Mouse (Mus musculus) left cerebral cortex, adult 8-10 months (tissue): ENCODE measurements at regions not wholly inside any gene's neighbourhood (a gene's known extent, or its start where the extent isn't known, plus 50 kb on each side); places are given as distances from the start of the nearest gene placed in this dataset.

Source experiments
- DNase-seq, 2 experiments: peaks; one replicate each; pipeline ENCODE4 v3.0.0; 2022; ENCODE audit warnings: low spot score in 2 of 2

DNA sequence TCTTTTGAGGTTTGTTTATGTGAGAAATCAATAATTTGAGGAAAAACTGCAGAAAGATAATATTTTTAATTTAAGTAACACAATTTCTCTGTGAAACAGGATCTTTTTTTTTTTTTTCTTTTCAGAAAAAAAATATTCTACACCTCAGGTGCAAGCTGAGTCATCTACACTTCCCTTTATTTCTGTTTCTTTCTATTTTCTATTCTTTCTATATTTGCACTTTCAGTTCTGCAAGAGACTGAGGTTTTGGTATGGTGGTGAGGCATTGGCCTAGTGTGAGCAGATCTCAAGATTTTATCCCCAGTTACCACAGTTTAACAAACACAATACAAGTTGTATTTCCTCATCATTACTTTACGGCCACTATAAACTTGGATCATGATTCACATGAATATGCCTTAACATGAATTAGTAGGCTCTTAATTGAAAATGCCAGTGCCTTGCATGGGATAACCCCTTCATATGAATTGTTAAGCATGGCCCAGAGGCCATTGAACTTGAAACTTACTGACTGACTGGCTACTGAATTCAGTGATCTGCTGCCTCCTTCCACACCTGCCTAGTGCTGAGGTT is 1278.1 kb downstream of the Stim2 start:
- no peak for DNase-seq

- peak in 1 of 2 experiments; percentile 11 for DNase-seq
Measured at GRCm38 (mm10) chr5:55293301-55293700, 1295.0 kb downstream of the Stim2 start.

DNA sequence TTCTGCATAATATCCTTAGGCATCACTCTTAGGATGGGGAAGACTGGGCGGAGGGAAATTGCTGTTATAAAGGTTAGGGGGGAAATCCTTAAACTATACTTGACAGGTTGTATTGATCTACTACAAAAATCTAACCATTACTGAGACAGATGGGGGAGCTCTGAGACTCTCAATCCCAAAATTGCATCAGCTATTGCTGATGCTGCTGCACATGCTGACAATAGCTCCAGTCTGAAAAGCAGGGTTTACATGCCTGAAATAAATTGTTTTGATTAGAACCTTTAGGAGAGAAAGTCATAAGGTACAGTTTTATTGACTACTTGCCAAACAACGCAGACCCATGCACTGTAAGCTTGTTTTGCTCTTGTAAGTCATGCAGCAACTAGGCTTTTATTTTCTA is 1295.7 kb downstream of the Stim2 start:
- DNase-seq: no peak

DNA sequence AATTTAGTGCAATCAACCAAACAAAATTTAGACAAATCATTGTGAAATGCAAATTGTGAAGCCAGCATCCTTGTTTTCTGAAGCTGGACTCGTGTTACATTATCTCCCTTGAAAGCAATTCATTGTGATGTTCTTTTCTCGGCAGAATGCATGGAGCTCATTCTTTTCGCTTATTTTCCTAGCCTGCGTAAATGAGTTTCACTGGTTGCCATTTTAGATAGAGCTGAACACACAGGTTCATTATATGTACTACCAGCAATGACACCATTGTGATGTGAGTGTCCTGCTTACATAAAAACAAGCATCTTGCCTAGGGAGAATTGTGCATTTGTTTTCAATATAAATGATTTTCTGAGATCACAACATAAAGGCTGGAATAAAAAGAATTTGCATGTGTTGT is 1296.5 kb downstream of the Stim2 start:
- DNase-seq: no peak

GRCm38 (mm10) chr5:55301538-55301937 is 1303.2 kb downstream of the Stim2 start:
- DNase-seq: no peak

DNA sequence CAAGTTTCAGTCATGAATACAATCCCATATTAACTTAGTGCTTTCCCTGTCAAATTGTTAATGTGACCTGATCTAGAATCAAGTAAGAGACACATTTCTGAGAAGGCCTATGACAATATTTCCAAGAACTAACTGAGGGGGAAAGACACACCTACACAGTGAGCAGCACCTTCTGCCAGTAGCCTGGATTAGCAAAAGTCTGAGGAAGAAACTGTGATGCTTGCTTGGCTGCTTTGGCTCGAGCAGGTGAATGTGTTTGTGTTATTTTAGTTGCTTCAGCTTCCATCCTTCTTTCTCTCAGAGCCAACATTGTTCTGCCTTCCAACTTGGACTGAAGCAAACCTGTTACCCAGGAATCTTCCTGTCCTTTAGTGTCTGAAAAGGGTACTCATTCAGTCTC is 1347.7 kb downstream of the Stim2 start:
- DNase-seq: peak in 1 of 2 experiments; percentile 14

DNA sequence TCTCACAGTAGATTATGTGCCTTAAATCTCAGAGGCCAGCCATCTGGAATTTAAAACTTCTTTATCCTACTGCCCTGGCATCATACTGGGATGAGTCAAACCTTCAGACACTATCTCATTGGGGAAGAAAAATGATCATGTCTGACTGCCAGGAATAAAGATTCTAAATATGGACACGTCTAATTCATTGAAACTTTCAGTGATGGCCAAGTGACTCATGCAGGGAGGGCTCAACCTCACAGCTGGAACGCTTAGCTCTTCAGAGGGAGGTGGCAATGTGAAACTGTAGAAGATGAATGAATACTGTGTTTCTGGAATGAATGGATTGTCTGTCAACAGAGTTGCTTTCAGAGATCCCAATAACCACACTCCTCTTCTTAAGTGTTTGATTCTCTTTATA is 1357.2 kb downstream of the Stim2 start:
- DNase-seq: peak in 1 of 2 experiments; percentile 8

DNA sequence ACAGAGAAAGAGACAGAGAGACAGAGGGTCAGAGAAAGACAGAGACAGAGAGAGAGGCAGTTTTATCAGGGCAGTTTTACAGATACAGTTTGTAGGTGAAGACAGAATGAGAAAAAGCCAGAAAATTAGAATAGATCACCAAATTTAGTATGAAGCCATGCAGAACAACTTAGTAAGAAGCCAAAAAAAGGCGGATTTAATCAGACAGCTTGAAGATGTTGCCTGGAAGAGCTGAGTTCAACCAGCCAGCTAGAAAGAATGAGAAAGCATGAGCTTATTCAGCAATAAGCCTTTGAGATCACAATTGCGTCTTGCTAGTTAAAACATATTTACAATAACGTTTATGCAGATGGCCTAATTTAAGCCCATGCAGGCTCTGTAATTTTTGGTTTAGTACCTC is 1376.0 kb downstream of the Stim2 start:
- no peak for DNase-seq

- no peak for DNase-seq
Measured at GRCm38 (mm10) chr5:55390846-55391245, 1392.5 kb downstream of the Stim2 start.

DNA sequence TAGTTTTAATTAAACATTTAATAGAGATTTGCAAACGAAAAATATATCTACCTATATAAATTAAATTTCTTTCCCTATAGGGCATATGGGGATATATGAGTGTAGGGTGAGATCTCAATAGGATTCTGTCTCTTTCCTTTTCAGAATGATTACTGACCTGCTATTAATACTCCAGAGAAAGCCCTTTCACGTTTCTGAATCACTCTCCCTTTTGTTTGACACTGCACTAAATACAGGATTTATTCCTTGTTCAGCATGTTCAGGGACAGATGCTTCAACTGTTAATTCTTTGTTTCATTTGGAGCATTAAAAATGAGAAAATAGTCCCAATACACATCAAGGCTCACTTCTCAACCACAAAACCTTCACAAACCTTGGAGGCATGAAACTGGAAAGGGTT is 1397.7 kb downstream of the Stim2 start:
- no peak for DNase-seq

- peak in 1 of 2 experiments; percentile 37 for DNase-seq
Measured at GRCm38 (mm10) chr5:55416146-55416545, 1417.8 kb downstream of the Stim2 start.

DNA sequence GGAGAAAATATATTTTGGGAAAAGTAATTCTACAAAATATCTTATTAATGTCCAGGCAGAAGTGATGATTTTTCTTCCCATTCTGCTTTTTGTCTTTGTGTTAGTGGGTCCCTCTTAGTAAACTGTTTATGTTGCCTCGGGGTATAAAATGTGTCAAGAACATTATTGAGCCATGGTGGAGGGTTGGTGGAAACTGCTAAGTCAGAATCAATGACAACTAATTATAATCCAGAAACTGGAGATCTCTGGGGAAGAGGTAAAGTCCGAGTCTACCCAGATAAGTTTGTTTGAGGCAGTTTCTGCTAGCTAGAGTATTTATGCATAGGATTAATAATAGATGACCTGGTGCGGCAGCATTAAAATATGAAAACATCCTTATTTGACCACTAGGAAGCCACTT is 1440.9 kb downstream of the Stim2 start:
- no peak for DNase-seq

GRCm38 (mm10) chr5:55449064-55449463 is 1450.8 kb downstream of the Stim2 start:
- peak in 1 of 2 experiments; percentile 14 for DNase-seq
